Mouse (Mus musculus): ENCODE results near the gene Degs1.
A peak's percentile ranks its signal among the peaks of the same experiment; 100 is the strongest.
"Not testable (repeated sequence)": the region's sequence is repeated elsewhere in the genome, so short reads cannot be mapped to it uniquely, and the experiment has no call there.

Degs1 gene

DNA sequence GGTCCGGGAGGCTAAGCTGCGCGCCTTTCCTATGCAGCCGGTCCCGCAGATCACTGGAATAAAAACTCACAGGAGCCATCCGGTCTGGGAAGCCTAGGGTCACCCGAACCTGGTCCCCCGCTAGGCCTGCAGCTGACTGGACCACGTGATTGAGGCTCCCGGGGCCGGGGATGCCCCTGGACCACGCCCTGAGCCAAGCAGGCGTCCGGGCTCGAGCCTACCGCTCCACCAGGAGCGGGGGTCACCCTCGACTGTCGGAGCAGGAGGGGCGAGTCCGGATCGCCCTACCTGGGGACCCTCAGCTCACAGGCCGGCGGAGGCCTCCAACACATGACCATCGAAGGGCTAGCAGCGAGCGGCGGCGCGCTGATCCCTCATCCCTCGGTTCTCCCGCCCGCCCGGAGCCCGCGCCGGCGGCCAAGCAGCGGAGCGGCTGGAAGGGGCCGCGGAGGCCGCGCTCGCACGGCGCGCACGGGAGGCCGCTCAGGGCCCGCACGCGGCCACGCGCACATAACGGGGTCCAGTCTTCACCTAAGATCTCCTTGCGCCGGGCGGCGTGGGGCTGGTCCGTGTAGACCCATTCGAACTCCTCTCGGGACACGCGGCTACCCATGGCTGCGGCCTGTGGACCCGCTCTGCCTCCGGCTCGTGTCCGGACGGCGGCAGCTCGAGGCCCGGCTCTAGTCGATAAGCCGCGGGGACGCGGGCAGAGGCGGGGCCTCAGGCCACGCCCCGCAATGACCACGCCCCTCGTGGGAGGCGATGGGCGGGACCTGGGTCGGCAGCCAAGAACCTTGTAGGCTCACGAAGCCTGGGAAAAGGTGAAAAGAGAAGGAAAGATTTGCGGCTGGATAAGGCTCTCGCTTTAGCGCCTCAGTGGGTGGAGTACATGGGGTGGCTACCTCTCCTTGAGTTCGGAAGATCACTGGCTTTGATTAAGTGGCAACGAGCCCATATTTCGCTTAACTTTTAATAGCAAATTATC lies at the start of gene Degs1:
Gene Degs1, minus strand, starts transcription at position 714 of the 985 bp plus-strand sequence.
- peak; percentile 94 to 96 for DNase-seq

DNA sequence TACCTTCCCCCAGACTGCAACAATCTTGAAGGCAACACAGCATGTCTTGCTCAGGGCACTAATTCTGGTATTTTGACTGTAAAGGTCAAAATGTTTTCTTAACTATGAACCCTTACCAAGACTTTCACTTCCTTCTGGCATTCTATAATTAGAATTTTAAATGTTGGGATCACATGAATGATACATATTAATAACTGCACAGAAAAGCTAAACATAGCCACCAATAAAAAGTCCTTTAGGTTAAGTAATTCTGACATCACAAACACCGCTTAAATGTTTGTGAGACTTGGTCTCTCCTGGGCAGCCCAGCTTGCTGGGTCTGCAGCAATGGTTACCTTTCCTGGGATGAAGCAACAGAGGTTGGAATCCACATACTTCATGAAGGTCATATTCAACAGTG lies 43.3 kb upstream of the Degs1 start:
- DNase-seq = no peak

DNA sequence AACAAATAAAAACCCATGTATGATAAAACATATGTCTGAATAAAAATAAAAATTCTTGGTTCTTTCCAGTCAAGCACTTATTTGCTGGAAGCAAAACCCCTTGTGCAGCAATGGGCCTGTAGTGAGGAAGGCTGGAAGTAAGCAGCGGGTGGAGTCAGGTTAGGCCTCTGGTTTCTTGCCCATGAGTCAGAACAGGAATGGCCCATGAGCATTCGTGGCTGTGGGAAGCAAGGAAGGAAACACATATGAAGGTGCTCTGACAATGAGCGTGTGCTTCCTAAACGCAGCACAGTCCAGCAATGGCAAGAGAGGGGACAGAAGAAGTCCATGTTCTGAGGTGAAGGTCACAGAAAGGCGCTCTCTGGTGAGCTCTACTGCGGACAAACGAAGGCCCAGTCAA lies 41.9 kb upstream of the Degs1 start:
- no peak for DNase-seq

DNA sequence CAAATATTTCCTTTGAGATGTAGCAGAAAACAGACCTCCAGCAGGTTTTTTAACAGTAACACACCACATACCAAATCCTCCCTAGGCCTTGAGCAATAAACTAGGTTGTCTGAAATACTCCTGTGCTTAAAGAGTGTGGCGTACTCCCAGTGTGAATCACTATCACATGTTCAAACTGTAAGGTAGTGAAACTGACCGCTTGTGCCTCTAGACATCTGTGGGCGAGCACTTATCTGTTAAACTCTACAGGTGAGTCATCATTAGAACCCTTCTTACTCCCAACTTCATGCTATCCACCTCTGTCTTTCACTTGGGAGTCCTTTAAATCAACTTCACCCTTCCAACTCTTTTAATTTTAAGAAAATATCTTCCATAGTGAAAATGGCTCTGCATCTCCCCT lies 40.5 kb upstream of the Degs1 start:
- no peak for DNase-seq

DNA sequence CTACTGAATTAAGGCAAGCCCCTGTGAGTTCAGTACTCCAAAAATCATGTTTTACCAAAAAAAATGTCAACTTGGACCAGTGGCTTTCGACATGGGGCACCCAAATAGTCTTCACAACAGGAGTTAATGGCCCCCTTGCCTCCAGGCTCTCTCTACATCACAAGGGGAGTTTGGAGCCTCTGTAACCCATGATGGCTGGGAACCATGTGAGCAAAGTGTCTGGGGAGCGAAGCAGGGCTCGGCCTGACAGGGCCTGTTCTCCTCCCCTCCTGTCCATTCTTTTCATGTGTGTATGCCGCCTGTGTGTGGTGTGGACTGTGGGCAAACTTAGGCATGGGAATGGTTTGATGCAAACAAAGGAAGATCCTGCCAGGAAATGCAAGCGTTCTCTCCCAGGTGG lies 31.6 kb upstream of the Degs1 start:
- DNase-seq = no peak

DNA sequence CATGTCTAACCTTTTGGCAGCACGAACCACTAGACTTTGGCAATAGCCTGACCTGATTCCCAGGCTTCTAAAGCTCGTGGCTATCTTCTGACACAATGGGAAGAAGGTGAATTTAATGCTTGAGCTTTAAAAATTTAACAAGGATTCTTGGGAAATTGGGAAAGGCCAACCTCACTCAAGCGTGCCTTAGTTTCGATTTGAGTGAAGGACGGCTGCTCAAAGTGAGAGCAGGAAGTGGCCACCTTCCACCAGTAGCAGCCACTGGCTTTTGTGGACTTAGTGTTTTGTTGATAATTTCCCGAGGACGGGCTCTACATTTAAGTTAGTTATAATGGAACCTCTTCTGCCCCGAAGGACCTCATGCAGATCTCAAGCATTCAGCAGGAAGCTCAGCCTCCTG lies 30.6 kb upstream of the Degs1 start:
- no peak for DNase-seq

DNA sequence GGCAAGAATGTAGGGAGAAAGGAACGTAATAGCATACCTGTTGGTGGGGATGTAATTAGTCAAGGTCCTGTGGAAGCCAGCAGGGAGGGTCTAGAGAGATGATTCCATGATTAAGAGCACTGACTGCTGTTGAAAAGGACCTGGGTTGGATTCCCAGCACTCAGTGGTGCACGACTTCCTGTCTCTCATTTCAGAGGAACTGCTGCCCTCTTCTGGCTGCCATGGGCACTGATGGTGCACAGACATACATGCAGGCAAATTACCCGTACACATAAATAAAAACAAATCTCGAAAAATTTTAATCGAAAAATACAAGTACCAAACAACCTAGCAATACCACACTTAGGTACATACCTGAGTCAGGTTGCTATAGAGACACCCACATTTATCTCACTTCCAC lies 28.8 kb upstream of the Degs1 start:
- DNase-seq = peak in 1 of 2 experiments; percentile 27

DNA sequence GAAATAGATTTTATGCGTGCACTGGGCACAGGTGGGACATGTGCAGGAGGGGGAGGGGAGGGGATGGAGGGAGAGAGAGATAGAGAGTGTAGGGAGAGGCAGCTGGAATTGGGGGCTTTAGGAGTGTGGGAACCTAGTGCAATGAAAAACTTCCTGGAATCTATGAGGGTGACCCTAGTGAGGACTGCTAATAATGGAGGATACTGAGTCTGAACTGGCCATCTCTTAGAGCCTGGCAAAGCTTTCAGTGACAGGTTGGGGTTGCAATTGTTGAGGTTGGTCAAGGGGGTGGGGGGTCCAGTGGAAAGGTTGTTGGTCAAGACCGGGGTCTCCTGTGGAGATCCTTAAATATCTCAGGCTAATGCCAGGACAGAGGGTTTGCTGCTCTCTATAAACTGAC lies 27.7 kb upstream of the Degs1 start:
- DNase-seq = no peak

DNA sequence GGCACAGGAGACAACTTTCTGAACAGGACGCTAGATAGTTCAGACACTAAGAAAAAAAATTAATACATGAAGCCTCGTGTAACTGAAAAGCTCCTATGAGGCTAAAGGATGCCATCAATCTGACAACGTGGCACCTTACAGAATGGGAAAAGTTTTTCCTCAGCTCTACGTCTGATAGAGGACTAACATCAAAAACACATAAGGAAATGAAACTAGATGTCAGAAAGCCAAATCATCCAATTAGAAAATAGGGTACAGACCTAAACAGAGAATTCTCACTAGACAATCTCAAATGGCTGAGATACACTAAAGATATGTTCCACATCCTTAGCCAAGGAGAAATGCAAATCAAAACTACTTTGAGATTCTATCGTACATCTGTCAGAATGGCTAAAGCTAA lies 26.8 kb upstream of the Degs1 start:
- no peak for DNase-seq

DNA sequence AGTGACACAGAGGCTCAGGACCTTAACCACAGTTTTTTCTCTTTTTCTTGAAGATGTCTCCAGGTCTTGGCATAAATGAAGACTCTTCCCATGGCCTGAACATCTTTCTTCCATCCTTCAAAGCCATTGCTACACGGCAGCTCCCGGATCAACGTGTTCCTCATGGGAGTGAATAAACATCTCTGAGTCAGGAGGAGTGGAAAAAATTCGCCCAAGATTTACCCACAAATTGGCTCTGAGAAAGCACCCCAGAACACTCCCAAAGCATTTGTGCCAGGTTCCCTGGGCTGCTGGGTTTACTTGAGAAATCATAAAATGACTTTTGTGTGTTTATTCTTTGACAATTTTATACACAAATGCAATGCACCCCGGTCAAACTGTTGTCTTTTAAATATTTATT lies 20.3 kb upstream of the Degs1 start:
- no peak for DNase-seq

DNA sequence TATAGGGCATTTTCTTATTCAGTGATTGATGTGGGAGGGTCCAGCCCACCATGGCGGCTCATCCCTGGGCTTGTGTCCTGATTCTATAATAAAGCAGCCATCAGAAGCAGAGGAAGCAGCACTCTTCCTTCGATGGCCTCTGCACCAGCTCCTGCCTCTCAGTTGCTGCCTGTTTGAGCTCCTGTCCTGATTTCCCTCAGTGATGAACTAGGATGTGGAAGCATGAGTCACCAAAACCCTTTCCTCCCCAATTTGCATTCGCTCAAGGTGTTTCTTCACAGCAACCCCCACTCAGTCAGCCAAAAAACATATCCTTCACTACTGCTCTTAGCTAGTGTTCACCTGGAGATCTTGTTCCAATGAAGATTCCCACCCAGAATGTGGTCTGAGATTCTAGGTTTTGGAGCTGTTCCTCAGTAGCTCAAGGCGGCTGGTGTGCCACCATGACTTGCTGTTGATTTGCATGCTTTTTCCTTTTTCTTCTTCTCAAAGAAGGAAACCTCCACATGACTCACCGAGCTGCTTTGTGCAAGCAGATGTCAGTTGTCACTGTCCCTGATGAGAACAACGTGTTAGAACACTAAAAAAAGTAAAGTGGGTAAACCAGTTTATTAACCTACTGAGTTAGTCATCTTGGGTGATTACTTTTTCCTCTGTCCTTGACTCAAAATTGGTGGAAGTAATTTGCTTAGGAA lies 19.7 kb upstream of the Degs1 start:
- no peak for DNase-seq

DNA sequence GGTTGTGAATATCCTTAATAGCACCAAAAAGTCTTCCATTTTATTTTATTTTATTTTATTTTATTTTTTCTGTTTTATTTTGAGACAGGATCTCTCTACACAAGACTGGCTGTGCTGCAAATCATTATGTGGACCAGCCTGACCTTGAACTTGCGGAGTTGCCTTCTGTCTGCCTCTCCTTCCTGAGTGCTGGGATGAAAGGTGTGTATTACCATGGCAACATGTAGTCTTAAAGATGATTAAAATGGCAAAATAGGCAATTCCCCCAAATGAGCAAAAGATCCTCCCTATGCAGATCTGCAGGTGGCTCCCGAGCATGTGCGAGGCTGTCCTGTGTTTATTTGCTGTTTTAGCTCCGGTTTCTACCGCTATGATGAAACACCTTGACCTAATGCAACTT lies 15.2 kb upstream of the Degs1 start:
- no peak for DNase-seq

DNA sequence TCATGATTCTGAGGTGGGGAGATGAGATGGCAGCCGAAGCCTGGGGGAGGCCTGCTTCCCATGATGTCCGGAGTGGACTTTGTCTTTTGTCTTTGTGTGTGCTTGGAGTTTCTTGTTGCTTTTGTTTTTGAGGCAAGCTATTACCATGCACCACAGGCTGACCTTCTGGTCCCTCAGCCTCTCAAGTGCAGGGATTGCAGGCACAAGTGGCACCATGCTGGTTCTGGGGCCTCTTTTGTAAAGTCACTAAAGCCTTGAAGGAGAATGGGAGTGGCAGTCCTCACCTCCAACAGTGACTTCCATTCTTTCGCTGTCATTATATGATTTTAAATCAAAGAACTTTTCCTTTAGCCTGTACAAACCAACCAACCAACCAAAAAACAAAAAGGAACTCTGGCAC lies 14.6 kb upstream of the Degs1 start:
- no peak for DNase-seq

DNA sequence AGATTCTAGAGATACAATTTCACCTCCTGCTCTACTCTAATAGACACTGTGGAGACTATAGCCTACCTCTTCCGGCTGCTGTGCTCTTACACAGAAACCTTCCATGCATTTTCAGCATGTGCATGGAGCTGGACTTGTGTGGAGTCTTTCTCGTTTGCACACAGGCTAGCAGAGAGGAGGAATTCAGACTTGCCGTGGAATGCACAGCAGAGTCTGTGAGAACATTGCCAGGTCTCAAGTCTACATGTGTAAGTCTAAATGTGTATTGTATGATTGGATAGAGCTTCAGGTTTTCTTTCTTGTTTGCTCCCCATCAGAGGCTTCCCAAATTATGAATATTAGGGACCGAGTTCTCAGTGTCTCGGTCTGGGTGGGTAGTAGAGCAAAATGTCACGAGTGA lies 14.2 kb upstream of the Degs1 start:
- no peak for DNase-seq

DNA sequence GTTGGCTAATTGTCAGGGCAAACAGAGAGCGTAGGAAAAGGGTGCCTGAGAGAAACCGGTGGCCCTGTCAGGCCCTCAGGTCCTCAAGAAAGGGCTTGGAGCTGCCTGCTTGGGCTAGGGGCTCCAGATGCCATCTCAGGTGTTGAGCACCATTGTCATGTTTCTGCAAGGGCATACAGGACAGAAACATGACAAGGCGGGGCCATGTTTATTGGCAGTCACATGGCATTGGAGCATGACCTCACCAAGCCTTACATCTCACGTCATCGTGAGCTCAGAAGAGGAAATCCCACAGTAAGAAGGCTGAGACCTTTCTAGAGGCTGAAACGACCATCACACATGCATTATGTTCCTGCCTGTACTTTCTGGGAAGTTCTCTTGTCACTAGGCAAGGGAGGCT lies 13.5 kb upstream of the Degs1 start:
- DNase-seq = no peak

DNA sequence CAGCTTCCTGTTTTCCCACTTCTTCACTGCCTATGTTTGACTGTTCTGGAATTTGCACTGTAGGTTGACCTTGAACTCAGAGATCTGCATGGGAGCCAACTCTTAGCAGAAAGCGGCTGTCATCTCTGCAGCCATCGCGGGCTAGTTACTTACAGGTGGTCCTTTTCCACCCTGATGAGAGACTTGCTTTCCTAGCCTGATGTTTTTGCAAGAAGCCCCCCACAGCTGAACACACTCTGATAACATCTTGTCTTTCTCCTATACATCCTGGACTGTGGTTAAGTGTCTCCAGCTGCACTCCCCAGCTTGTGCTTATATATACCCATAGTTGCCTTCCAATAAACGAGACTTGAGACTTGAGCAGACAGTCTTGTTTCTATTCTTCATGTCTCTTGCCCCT lies 9.7 kb upstream of the Degs1 start:
- DNase-seq = peak; percentile 38 to 56

DNA sequence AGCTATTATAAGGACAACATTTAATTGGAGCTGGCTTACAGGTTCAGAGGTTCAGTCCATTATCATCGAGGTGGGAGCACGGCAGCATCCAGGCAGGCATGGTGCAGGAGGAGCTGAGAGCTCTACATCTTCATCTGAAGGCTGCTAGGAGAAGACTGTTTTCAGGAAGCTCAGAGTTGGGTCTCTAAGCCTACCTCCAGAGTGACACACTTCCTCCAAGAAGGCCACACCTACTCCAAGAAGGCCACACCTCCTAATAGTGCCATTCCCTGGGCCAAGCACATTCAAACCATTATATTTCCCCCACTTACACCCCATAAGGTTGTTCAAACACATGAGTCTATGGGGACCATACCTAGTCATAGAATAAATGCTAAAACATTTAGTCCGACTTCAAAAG lies 8.1 kb upstream of the Degs1 start:
- not testable (repeated sequence) for DNase-seq

DNA sequence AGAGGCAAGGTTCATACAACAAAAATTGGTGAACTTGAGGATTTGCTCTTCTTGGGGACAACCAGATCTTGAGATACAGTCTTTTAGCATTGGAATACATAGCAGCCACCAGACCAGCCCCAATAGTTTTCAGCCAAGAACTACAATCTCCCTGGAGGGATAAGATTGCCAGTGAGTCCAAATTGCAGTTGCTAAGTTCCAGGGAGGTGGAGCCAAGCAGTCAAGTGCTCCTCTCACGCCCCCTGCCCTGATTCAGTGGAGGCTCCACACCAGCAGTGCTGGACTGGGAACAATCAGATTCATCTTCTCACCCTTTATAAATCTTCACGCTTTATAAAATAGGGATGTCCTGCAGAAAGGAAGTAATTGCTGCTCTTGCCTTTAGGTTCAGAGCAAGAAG lies 7.2 kb upstream of the Degs1 start:
- DNase-seq = no peak

DNA sequence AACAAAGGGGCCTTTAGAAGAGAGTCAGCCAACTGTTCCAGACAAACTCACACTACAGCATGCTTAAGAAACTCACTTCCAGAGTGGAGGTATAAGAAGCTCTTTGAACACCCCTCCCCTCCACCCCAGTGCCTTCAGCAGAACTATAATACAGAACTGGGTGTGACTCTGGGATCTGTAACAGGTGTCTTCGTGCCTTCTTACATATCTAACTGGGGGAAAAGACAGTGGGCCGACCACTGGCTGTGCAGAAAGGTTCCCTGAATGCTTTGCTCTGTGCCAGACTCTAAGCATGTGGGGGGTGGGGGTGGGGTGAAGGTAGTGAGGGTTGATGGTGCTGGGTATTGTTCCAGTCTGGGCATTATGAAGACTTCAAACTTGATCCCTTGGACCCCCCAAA lies 6.0 kb upstream of the Degs1 start:
- no peak for DNase-seq

DNA sequence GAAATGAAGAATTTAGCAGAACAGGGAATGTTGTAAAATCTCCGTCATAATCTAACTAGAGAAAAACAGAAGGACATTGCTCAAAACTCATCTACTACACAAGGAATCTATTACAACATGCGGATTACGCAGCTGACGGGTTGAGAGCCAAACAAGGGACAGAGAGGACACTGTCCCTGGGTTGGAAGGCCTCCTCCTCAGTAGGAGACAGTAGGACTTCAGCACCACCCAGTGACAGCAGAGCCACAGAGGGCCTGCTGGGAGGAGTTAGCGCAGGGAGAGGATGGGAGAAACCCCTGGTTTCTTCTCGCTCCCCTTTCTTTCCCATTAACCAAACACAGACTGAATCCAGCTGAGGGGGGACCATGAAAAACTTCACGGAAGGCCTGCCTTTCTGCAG lies 5.2 kb upstream of the Degs1 start:
- DNase-seq = no peak

DNA sequence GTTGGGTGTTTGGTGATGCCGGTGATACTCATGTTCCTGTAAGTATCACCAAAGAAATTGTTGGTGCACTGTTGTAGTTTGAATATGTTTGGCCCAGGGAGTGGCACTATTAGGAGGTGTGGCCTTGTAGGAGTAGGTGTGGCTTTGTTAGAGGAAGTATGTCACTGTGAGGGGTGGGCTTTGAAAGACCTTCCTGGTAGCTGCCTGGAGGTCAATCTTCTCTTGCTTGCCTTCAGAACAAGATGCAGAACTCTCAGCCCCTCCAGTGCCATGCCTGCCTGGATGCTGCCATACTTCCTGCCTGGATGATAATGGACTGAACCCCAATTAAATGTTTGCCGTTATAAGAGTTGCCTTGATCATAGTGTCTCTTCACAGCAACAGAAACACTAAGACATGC lies 2.2 kb upstream of the Degs1 start:
- DNase-seq = no peak

DNA sequence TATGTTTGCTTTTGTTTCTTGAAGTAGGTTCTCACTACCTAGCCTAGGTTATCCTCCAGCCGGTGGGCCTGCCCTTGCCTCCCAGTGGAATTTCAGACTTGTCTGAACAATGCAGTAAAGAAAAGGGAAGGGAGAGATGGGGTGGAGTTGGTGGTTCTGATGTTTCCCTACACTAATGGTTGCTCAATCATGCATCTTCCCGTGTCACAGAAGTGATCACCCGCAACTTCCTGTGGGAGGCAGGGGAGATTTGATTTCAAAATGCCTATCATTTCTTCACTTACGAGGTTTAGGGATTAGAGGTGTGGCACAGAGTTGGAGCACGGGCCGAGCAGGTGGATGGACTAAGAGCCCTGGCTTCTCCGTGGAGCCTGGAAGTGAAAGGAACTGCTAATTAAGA lies 627 bp upstream of the Degs1 start:
- peak; percentile 11 to 17 for DNase-seq

DNA sequence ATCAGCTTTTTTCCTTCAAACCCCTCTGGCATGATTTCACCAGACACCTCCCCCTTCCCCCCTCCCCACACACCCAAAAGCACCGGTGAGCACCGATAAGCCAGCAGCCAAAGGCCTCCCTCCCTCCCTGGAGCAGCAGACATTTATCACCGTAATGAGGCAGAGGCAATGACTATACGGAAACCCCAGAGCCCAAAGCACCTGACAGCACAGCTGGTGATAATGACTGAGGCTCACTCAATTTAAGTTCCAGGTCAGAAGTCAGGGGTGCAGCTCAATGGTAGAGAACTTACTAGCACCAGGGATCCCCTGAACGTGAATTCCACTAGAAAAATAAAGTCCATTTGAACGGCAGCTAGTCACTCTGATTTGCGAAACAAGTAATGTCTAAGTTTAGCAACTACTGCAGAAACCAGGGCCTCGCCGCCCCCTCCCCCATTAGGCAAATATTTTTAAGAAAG lies 1.3 kb downstream of the Degs1 start:
- DNase-seq = peak; percentile 32 to 45

DNA sequence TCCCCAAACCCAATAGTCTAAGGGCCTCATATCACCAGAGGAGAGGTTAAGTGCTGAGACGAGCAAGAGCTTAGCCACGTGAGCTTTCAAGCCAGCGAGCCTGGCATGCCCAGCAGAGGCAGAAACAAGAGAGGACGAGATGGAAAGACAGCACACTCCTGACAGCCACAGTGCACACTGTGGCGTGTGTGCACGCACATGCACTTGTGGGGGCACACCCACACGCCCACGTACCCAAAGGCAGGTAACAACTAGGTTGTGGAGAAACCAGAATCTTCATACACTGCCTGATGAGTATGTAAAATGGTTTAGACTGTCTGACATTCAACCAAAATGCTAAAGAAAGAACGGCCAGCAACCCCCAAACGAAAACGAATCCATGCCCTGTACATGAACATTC lies 2.0 kb downstream of the Degs1 start:
- DNase-seq = no peak
